Mouse (Mus musculus) myocyte (in vitro differentiated cells): ENCODE measurements around the gene Armc9. TPM values are rescaled to one million over a fixed set of nuclear protein-coding genes. Genes with fewer than 3 reads are reported as not detected.
A peak's percentile ranks its signal among the peaks of the same experiment; 100 is the strongest.

ENCODE experiments used
- H3K27me3 ChIP-seq: one replicate; pipeline ENCODE4 v1.6.1; 2011; ENCODE audit not compliant: control insufficient read depth, insufficient read depth, insufficient read length
- H3K36me3 ChIP-seq: one replicate; pipeline ENCODE4 v1.6.1; 2011; ENCODE audit not compliant: control insufficient read depth, insufficient read depth
- H3K4me2 ChIP-seq: one replicate; pipeline ENCODE4 v1.6.1; 2011; ENCODE audit warnings: low read depth, control low read depth
- H3K4me3 ChIP-seq: one replicate; pipeline ENCODE4 v1.5.1; 2011; ENCODE audit warnings: mild to moderate bottlenecking, control low read depth, moderate library complexity
- H3K79me2 ChIP-seq: one replicate; pipeline ENCODE4 v1.6.1; 2011; ENCODE audit not compliant: control insufficient read depth, insufficient read depth
- H3ac ChIP-seq: one replicate; pipeline ENCODE4 v1.6.1; 2011; ENCODE audit not compliant: control insufficient read depth, insufficient read length
- CEBPB ChIP-seq: IDR thresholded peaks from 2 replicates; pipeline ENCODE4 v1.6.1; 2011; ENCODE audit warnings: mild to moderate bottlenecking, moderate library complexity; ENCODE audit not compliant: poor library complexity, insufficient read depth, severe bottlenecking
- E2F4 ChIP-seq: IDR thresholded peaks from one replicate; pipeline ENCODE4 v1.6.1; 2011; ENCODE audit warnings: mild to moderate bottlenecking, control low read depth, moderate library complexity; ENCODE audit not compliant: insufficient read depth
- MAX ChIP-seq: IDR thresholded peaks from one replicate; pipeline ENCODE4 v1.6.1; 2011; ENCODE audit warnings: low read depth, mild to moderate bottlenecking, control low read depth
- MYOD1 ChIP-seq, 3 experiments: IDR thresholded peaks; one replicate each; pipeline ENCODE4 v1.6.1; 2011; ENCODE audit warnings: control low read depth in 2 of 3, low read depth in 2 of 3, mild to moderate bottlenecking in 2 of 3, moderate library complexity in 1 of 3; ENCODE audit not compliant: insufficient read length in 2 of 3, control insufficient read depth in 1 of 3
- MYOG ChIP-seq, 3 experiments: IDR thresholded peaks; one replicate each; pipeline ENCODE4 v1.6.1; 2011; ENCODE audit warnings: control low read depth in 2 of 3, low read depth in 2 of 3, mild to moderate bottlenecking in 2 of 3; ENCODE audit not compliant: insufficient read length in 2 of 3, control insufficient read depth in 1 of 3, insufficient read depth in 1 of 3
- POLR2A ChIP-seq: IDR thresholded peaks from one replicate; pipeline ENCODE4 v1.6.1; 2011; ENCODE audit warnings: low read depth, mild to moderate bottlenecking, control low read depth, moderate library complexity; ENCODE audit not compliant: insufficient read length
- POLR2AphosphoS2 ChIP-seq: IDR thresholded peaks from one replicate; pipeline ENCODE4 v1.6.1; 2011; ENCODE audit warnings: low read depth, control low read depth; ENCODE audit not compliant: insufficient read length
- REST ChIP-seq: IDR thresholded peaks from one replicate; pipeline ENCODE4 v1.6.1; 2011; ENCODE audit warnings: mild to moderate bottlenecking, control low read depth, moderate library complexity; ENCODE audit not compliant: insufficient read depth, insufficient read length
- SRF ChIP-seq: IDR thresholded peaks from one replicate; pipeline ENCODE4 v1.6.1; 2011; ENCODE audit warnings: low read depth; ENCODE audit not compliant: control insufficient read depth, insufficient read length
- TCF12 ChIP-seq: IDR thresholded peaks from one replicate; pipeline ENCODE4 v1.6.1; 2011; ENCODE audit warnings: mild to moderate bottlenecking, control low read depth; ENCODE audit not compliant: poor library complexity, insufficient read depth, severe bottlenecking
- TCF3 ChIP-seq: IDR thresholded peaks from one replicate; pipeline ENCODE4 v1.6.1; 2011; ENCODE audit warnings: low read depth, control low read depth; ENCODE audit not compliant: insufficient read length
- USF1 ChIP-seq: IDR thresholded peaks from one replicate; pipeline ENCODE4 v1.6.1; 2011; ENCODE audit warnings: low read depth, mild to moderate bottlenecking, control low read depth, moderate library complexity
- polyA plus RNA-seq: library from polyadenylated mRNA; unstranded; fragments of >200 nt; fragmentation: generic; extraction: Trizol; gene quantifications from one replicate; pipeline ENCODE4 v1.2.1, GENCODE M21; 2012; ENCODE audit warnings: missing spikeins

Armc9 gene
- polyA plus RNA-seq, 1 experiment, result 6.4 TPM

- Histone ChIP-seq H3K4me2 (no peak overlapping the region), H3K4me3 (no peak overlapping the region), H3ac (no peak overlapping the region), H3K36me3 (peaks cover 15% of the 10 kb centered on the region), H3K79me2 (no peaks in the 10 kb centered on the region), H3K27me3 (no peaks in the 10 kb centered on the region)
- no peak for TF ChIP-seq POLR2AphosphoS2
- TF ChIP-seq REST, result no peak
- TF ChIP-seq USF1, result no peak
- TF ChIP-seq MAX, result no peak
- TF ChIP-seq TCF12, result no peak
- TF ChIP-seq SRF, result no peak
- TF ChIP-seq E2F4, result no peak
- TF ChIP-seq TCF3, result no peak
- no peak for TF ChIP-seq POLR2A
- TF ChIP-seq CEBPB, result no peak
- TF ChIP-seq MYOG (IDR thresholded peaks at IDR 0.05; ENCODE audit: control insufficient read depth in 1 of 3, insufficient read depth in 1 of 3, insufficient read length in 2 of 3, low read depth in 2 of 3), result peak in 1 of 3 experiments; percentile 51
- peak in 1 of 3 experiments; percentile 24 for TF ChIP-seq MYOD1 (IDR thresholded peaks at IDR 0.05; ENCODE audit: control insufficient read depth in 1 of 3, insufficient read length in 2 of 3, low read depth in 2 of 3)
These were observed 44.4 kb downstream of the Armc9 start for GRCm38 (mm10) chr1:86199026-86199425.

GRCm38 (mm10) chr1:86201312-86201711 lies 46.7 kb downstream of the Armc9 start:
- no peak for TF ChIP-seq SRF
- no peak for TF ChIP-seq MYOG (IDR thresholded peaks at IDR 0.05; ENCODE audit: control insufficient read depth in 1 of 3, insufficient read depth in 1 of 3, insufficient read length in 2 of 3, low read depth in 2 of 3)
- TF ChIP-seq CEBPB, result no peak
- TF ChIP-seq POLR2A, result no peak
- no peak for TF ChIP-seq E2F4
- TF ChIP-seq USF1, result no peak
- no peak for TF ChIP-seq MYOD1 (IDR thresholded peaks at IDR 0.05; ENCODE audit: control insufficient read depth in 1 of 3, insufficient read length in 2 of 3, low read depth in 2 of 3)
- no peak for TF ChIP-seq REST
- no peak for TF ChIP-seq MAX
- no peak for TF ChIP-seq POLR2AphosphoS2
- no peak for TF ChIP-seq TCF12
- no peak for TF ChIP-seq TCF3
- Histone ChIP-seq H3K4me2 (no peak overlapping the region), H3K27me3 (no peaks in the 10 kb centered on the region), H3K36me3 (peaks cover 15% of the 10 kb centered on the region), H3ac (no peak overlapping the region), H3K79me2 (no peaks in the 10 kb centered on the region), H3K4me3 (no peak overlapping the region)

- H3K4me3 ChIP-seq, result no peak overlapping the region
- H3ac ChIP-seq, result no peak overlapping the region
- H3K4me2 ChIP-seq, result no peak overlapping the region
- no peaks in the 10 kb centered on the region for H3K79me2 ChIP-seq
- TF ChIP-seq POLR2AphosphoS2 (no peak), TCF3 (no peak), E2F4 (no peak), SRF (no peak), POLR2A (no peak), REST (no peak), TCF12 (no peak), MAX (no peak), MYOD1 (IDR thresholded peaks at IDR 0.05; ENCODE audit: control insufficient read depth in 1 of 3, insufficient read length in 2 of 3, low read depth in 2 of 3) (no peak), MYOG (IDR thresholded peaks at IDR 0.05; ENCODE audit: control insufficient read depth in 1 of 3, insufficient read depth in 1 of 3, insufficient read length in 2 of 3, low read depth in 2 of 3) (no peak), CEBPB (no peak), USF1 (no peak)
- H3K27me3 ChIP-seq, result no peaks in the 10 kb centered on the region
- peaks cover 15% of the 10 kb centered on the region for H3K36me3 ChIP-seq
These were observed 48.1 kb downstream of the Armc9 start for GRCm38 (mm10) chr1:86202617-86203219.

GRCm38 (mm10) chr1:86210676-86211075 lies 56.1 kb downstream of the Armc9 start:
- no peak overlapping the region for H3K4me3 ChIP-seq
- no peaks in the 10 kb centered on the region for H3K36me3 ChIP-seq
- H3K4me2 ChIP-seq, result no peak overlapping the region
- H3K79me2 ChIP-seq, result no peaks in the 10 kb centered on the region
- TF ChIP-seq SRF (no peak), E2F4 (no peak), MAX (no peak), POLR2AphosphoS2 (no peak), USF1 (no peak), CEBPB (no peak), POLR2A (no peak), TCF12 (no peak), TCF3 (no peak), MYOD1 (IDR thresholded peaks at IDR 0.05; ENCODE audit: control insufficient read depth in 1 of 3, insufficient read length in 2 of 3, low read depth in 2 of 3) (no peak), REST (no peak), MYOG (IDR thresholded peaks at IDR 0.05; ENCODE audit: control insufficient read depth in 1 of 3, insufficient read depth in 1 of 3, insufficient read length in 2 of 3, low read depth in 2 of 3) (no peak)
- no peaks in the 10 kb centered on the region for H3K27me3 ChIP-seq
- no peak overlapping the region for H3ac ChIP-seq
